Mouse (Mus musculus) monocyte, adult 2 months (primary cell): Measurements from ENCODE around the gene Gm20431.

Experiments
- DNase-seq, 2 experiments: peaks; one replicate each; pipeline ENCODE4 v3.0.0; 2022; ENCODE audit warnings: low spot score in 2 of 2, low read depth in 1 of 2

Gm20431 gene

GRCm38 (mm10) chr2:167661270-167662203 lies at the start of gene Gm20431:
Gene Gm20431 (minus strand): TSS chr2:167661496.
- DNase-seq: peak; percentile 71 to 86

DNA sequence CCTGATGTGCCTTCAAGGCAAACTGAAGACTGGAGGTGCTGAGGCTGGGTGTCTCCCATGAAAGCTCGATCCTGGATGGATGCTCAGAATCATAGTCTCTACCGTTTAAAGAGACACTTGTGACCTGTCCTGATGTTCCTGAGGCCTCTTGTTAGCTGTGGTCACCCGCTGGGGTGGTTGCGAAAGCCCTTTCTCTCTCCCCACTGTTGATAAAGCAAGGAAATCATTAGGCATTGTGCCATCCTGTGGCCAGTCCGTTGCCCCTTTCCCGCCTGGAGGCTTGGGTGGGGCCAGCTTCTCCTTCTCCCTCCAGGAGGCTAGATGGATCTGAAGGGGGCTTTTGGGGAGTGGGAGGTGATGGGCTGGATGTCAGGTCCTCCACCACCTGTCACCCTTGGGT lies 49.3 kb upstream of the Gm20431 start:
- DNase-seq: peak in 1 of 2 experiments; percentile 37

DNA sequence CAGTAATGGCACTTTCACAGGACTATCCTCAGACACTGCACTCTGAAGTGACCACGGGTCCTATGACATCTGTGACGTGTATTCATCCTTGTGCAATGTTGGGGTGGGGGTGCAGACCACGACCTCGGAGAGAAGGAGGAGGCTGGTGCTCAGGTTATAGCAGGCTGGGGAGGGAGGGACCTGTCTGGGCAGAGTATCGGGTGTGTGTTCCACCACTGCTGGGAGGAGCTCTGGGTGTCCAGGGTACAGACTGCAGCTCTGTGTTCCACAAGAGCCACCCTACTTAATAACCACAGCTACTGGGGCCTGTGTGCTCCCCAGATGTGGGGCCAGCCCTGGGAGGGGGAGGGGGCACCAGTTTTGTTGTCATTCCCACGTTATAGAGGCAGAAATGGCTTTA lies 48.7 kb upstream of the Gm20431 start:
- DNase-seq: no peak

- DNase-seq: no peak
Observed at GRCm38 (mm10) chr2:167708373-167708772, 47.1 kb upstream of the Gm20431 start.

DNA sequence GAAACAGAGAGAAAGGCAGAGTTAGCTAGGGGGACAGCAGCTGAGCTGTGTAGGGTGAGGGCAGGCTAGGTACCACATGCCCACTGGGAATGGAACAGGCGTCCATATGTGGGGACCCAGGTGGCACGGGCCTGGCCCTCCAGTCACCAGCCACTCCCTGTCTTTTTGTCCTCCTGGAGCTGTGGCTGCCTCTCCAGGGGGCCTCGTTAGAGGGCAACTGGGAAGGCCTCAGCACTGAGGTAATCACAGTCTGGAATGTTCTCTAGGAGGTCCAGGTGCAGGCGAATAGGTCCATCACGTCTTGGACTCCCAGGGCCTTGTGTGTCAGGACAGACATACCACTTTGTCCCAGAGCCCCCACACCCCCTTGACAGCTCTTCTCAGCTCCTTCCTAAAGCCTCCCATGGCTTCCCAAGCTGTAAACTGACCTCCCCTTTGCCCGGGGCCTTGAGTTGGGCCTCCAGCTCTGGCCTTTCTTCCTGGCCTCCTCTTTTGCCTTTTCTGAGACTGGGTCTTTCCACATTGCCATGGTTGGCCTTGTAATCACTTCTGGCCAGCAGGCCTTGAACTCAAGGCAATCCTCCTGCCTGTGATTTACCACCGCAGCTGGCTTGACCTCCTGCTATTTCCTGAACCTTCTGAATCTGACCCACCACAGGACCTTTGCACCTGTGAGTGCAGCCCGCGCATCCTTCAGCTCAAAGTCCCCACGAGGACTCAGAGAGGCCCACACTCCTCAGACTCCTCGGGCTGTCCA lies 45.1 kb upstream of the Gm20431 start:
- no peak for DNase-seq

GRCm38 (mm10) chr2:167704409-167704808 lies 43.1 kb upstream of the Gm20431 start:
- no peak for DNase-seq

DNA sequence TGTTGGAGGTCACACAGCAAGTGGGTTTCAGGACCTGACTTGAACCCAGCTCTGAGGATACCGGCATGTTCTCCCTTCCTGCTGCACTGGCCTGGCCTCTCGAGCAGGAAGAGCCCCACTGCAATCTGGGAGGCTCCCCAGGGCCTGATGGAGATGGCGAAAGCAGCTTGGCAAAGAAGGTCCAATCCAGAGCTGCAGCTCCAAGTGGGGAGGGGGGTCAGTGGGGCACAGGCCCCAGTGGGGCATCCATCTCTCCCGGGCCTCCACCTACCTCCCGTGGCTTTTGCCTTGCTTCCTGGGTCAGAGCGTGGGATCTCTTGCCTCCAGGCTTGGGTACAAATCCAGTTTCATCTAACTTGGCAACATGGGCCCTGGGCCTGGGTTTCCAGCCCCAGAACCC lies 40.8 kb upstream of the Gm20431 start:
- DNase-seq: no peak

- DNase-seq: no peak
Observed at GRCm38 (mm10) chr2:167701472-167701871, 40.2 kb upstream of the Gm20431 start.

DNA sequence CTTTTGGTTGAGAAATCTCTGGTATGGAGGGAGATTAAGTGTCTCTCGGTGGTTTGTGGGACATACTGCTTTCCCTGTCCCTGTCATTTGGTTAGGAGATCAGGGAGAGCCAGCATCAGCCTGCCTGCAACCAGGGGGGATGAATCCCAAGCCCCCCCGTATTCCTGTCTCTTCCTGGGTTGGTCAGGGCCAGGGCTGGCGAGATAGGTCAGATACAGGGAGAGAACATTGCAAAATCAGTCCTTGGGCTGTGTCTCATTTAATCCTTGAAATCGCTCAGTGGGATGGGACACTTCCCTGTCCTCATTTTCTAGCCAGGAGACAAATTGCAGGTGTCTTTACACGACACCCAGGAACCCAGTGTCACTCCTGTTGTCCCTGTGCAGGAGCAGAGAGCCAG lies 38.7 kb upstream of the Gm20431 start:
- no peak for DNase-seq

DNA sequence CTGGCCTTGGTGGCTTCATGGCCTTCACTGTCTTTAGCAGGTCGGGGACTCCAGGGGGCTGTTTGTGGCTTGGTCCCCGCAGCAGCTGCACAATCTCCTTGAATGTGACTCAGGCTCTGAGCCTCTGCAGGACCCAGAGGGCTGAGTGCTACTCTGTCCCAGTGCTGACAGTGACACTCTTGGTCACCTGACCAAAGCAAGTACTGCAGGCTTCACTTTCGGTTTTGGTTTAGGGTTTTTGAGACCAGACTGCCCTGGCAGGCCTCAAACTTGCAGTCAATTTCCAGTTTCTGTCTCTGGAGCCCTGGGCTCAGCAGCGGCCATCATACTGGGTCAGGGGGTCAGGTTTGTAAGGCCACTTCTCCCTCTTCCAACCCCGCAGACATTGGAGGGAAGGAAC lies 36.6 kb upstream of the Gm20431 start:
- peak in 1 of 2 experiments; percentile 65 for DNase-seq

DNA sequence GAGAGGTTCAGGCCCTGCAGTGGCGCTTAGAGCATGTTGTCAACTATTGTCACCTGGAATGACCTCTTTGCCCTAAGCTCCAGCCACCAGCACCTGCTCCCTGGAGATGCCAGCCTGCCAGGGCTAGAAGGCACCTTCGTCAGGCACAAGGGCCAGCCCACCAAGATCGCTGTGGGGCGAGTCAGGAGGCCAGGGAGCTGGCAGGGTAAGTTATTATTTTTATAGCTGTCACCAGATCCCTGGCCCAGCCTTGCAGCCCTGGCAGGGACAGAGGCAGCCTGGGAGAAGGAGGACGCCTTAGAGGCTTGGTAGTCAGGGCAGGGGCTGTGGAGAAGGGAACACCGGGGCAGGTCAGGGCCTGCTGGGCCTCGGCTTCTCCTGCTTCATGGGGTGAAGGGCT lies 34.8 kb upstream of the Gm20431 start:
- no peak for DNase-seq

- no peak for DNase-seq
Observed at GRCm38 (mm10) chr2:167695491-167695890, 34.2 kb upstream of the Gm20431 start.

GRCm38 (mm10) chr2:167694963-167695362 lies 33.7 kb upstream of the Gm20431 start:
- no peak for DNase-seq

DNA sequence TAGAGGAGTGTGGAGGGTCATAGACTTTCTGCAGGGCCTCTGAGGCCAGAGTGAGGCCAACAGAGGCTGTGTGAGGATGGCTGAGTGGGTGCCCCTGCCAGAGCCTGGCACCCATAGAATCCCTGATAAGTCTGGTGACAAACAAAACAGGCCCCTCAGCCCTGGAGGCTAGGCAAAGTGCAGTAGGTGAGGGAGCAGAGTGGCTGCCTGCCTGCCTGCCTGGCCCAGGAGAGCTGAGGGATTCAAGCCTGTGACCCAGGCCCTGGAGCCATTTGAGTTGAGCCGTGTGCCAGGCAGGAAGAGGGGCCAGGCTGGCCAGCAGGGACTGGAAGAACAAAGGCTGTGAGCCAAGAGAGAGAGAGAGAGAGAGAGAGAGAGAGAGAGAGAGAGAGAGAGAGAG lies 32.9 kb upstream of the Gm20431 start:
- no peak for DNase-seq

DNA sequence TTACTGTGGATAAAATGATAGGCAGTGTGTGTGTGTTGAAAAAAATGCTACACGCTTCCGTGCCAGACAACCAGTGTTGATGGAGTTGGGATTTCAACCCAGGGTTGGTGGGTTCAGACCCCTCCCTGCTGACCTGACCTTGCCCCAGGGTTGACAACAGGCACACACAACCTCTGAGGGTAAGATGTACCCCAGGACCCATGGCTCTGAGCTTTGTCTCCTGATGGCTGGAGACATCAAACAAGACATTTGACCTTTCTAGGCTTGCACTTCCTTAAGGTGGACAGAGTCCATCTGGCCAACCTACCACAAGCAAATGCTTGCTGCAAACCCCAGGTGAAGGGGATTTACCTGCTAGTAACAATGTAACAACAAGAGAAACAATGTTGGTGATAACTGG lies 32.2 kb upstream of the Gm20431 start:
- no peak for DNase-seq

GRCm38 (mm10) chr2:167692831-167693230 lies 31.5 kb upstream of the Gm20431 start:
- DNase-seq: no peak

DNA sequence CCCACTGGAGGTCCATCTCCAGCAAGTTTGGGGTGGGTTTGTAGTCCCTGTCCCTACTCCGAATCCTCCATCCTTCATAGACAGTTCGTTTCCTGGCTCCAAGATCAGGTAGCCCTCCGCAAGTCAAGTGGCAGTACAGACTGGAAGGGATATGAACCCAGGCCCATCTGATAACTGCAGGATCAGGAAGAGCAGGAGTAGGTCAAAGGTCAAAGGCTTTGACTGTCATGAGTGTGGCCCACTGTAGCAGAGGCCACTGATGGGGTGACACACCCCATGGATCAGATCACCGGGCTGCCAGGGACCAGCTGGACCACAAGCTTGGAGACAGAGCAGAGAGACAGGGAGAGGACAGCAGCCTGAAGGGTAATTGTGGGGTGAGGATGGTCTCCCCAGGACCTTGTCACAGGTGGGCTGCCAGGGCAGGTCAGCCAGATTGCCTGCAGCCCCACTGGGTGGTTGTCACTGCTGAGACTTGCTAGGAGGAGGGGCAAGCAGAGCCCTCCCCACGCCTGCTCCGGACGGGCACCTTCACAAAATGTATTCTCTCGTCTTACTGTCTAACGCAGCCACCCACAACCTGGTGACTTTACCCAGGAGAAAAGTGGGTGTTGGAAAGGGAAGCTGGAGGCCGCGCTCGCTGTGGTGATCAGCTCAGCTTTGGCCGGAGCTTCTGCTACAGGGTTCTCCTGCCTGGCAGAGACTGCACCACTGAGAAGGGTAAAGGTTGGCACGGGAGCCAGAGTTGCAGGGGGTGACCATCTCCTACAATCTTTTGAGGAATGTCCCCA lies 30.8 kb upstream of the Gm20431 start:
- no peak for DNase-seq

DNA sequence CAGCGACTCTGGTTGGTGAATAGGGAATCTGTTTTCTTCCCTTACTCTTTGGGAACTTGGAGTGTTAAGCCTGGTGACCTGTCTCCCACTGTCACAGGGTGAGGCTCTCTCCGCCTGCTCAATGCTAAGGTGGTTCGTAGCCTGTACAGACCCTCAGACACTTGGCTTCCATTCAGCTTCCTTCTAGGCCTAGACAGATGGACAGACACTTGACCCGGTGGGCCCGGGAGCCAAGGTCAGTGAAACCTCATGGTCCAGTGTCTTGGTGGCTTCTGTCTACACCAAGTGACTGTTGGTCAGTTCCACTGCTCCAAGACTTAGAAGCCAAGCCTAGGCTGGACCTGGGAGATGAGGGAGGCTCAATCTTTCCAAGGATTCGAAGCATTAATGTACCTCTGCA lies 30.1 kb upstream of the Gm20431 start:
- no peak for DNase-seq

DNA sequence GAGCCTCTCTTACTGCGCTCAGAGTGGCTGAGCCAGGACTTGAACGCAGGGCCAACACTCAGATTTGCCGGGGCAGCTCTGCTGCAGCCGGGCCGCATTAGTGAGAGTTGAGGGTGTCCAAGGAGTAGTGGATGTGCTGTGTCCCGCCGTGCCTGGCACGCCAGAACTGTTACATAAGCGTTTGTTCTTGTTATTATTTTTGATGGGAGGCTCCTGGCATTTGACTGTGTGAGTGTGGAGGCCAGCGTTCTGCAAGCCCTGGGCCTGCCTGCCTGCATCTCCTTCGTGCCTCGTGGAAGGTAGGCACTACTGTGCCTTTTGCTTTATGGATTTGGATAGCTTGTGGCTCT lies 29.6 kb upstream of the Gm20431 start:
- DNase-seq: no peak

DNA sequence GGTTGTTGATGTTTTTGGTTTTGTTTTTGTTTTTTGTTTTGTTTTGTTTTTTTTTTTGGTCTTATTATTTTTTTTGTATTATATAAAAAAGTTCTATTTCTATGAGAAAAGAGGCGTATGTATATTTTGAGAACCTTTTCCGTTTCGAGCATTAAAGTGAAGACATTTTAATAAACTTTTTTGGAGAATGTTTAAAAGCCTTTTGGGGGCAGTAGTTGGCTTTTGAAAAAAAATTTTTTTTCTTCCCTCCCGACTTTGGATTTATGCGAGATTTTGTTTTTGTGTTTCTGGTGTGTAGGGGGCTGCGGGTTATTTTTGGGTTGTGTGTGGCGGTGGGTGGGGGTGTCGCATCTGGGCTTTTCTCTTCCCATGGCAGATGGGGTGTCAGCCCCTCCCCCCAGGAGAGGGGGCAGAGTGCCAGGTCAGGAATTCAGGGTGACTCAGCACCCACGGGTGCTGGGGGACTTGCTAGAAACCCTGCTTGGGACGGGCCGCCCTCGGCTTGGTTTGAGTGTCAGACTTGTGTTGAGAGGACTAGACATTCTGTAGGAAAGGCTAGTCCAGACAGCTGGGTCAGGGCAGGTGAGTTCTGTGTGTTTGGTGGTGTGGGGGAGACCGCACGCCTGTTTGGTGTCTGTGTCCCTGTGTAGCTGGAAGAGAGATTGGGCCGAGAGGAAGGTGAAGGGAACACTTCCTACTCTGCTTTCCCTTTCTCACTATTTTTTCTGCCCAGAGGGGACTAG lies 29.1 kb upstream of the Gm20431 start:
- DNase-seq: no peak
